Comparison of ENCODE assay signal across 9 mouse cellular contexts in the genomic region with DNA sequence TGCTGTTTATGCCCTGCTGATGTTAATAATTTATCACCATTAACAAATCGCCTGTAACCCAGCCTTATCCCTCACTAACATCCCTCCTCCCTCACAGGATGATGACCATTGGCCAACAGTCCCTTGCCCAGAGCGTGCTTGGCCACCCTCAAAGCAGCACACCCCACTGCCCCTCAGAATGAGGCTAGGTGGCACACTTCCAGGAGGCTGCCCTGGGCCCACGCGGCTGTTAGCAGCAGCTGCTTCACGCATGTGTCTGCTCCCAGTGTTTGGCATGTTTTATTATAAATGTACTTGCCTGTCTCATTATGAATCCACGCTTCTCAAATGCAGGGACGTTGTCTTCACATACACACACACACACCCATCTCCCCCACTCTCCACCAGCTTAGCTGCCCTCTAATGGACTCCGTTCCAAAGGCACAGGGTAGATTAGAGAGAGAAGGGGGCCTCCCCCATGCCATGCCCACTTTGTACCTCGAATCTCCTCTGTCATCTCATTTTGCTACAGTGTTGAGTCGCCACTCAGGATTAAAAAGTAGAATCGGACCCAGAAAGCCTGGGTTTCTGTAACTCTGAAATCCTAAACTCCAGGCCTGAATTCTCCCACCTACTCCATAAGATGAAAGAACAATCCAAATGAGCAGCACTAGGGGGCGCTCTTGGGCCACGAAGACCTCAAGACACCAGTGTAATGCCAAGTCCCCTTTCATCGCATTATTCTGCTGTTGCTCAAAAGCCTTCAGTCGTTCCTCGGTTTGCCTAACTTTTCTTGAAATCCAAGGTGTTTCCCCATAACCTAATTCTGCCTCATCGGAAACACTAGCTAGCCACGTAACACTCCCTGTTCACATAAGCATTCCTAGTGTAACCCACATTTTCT. TPM values are rescaled to one million over a fixed set of nuclear protein-coding genes. Genes with fewer than 3 reads are reported as not detected.
A peak's percentile ranks its signal among the peaks of the same experiment; 100 is the strongest.
DNase-seq lines count a peak whose midpoint lies in the region; ATAC-seq lines count a peak whose summit lies in the region.
"Had no signal": no experiment of that assay in that cellular context is flagged by ENCODE, and none has a peak within 500 bp of the region (broad histone marks: within the 10 kb centered on the region; RNA-seq: fewer than 3 reads in every experiment).

No protein-coding gene starts in this region.

- DNase-seq in A20 (ENCODE audit: low read depth, low spot score) = peak; percentile 81
- peak; percentile 92 for DNase-seq in adrenal gland, postnatal 14 days
- DNase-seq in embryonic facial prominence, embryonic 10.5 days (ENCODE audit: low spot score) = peak; percentile 88
- DNase-seq in gonadal fat pad, adult 2 months (ENCODE audit: low read depth) = peak; percentile 66
- DNase-seq in kidney, adult 11 months = peak; percentile 83
- peak; percentile 91 for DNase-seq in limb, embryonic 10.5 days (ENCODE audit: low spot score)
- DNase-seq in midbrain, embryonic 14.5 days = peak; percentile 95
- peak; percentile 77 to 91 for DNase-seq in spleen, postnatal 4 days (ENCODE audit: low spot score in 2 of 2)

- no peaks in the 10 kb centered on the region for H3K9me3 ChIP-seq in embryonic facial prominence, embryonic 10.5 days
- H3K9me3 ChIP-seq in limb, embryonic 10.5 days (replicated peaks) = no peaks in the 10 kb centered on the region
- no peaks in the 10 kb centered on the region for H3K9me3 ChIP-seq in midbrain, embryonic 14.5 days (ENCODE audit: control insufficient read depth, low read length)

- H3K9ac ChIP-seq in midbrain, embryonic 14.5 days (replicated peaks; ENCODE audit: low read length) = no peak overlapping the region

- WGBS in embryonic facial prominence, embryonic 10.5 days = 34% methylated on average over 18 of the region's 18 CpGs
- WGBS in limb, embryonic 10.5 days = 37% methylated on average over 18 of the region's 18 CpGs
- 33% methylated on average over 18 of the region's 18 CpGs for WGBS in midbrain, embryonic 14.5 days

- H3K27me3 ChIP-seq in embryonic facial prominence, embryonic 10.5 days (replicated peaks; ENCODE audit: low read depth, poor library complexity, severe bottlenecking) = peaks cover 10% of the 10 kb centered on the region
- H3K27me3 ChIP-seq in limb, embryonic 10.5 days (ENCODE audit: low read depth, poor library complexity, severe bottlenecking) = peaks cover 6% of the 10 kb centered on the region; the same call in 1 of the 2 replicates
- no peaks in the 10 kb centered on the region for H3K27me3 ChIP-seq in midbrain, embryonic 14.5 days (ENCODE audit: control insufficient read depth, insufficient read depth, low read length)

- H3K4me2 ChIP-seq in midbrain, embryonic 14.5 days (ENCODE audit: low read length) = 0 out of 2 replicates have a peak overlapping the region, but pooled peaks have one; percentile 13

- peak overlapping the region; percentile 14; the same call in 1 of the 2 replicates for H3K4me3 ChIP-seq in embryonic facial prominence, embryonic 10.5 days
- peak overlapping the region; percentile 20; the same call in 1 of the 2 replicates for H3K4me3 ChIP-seq in limb, embryonic 10.5 days
- no peak overlapping the region for H3K4me3 ChIP-seq in midbrain, embryonic 14.5 days (replicated peaks; ENCODE audit: low read depth, low read length)
- H3K4me3 ChIP-seq: erythroblast, embryonic 14.5 days had no signal

- no peak overlapping the region for H3K27ac ChIP-seq in embryonic facial prominence, embryonic 10.5 days (replicated peaks)
- H3K27ac ChIP-seq in limb, embryonic 10.5 days = peak overlapping the region; percentile 21; the same call in 1 of the 2 replicates
- no peak overlapping the region for H3K27ac ChIP-seq in midbrain, embryonic 14.5 days (replicated peaks; ENCODE audit: low read depth, low read length)

- peaks cover 36% of the 10 kb centered on the region for H3K4me1 ChIP-seq in embryonic facial prominence, embryonic 10.5 days
- H3K4me1 ChIP-seq in limb, embryonic 10.5 days = peaks cover 30% of the 10 kb centered on the region
- peaks cover 13% of the 10 kb centered on the region for H3K4me1 ChIP-seq in midbrain, embryonic 14.5 days (ENCODE audit: control insufficient read depth, insufficient read depth, low read length)

- ATAC-seq in midbrain, embryonic 14.5 days (ENCODE audit: low FRiP score, low TSS enrichment) = no peak

- H3K36me3 ChIP-seq in embryonic facial prominence, embryonic 10.5 days (replicated peaks) = no peaks in the 10 kb centered on the region
- H3K36me3 ChIP-seq in limb, embryonic 10.5 days = no peaks in the 10 kb centered on the region
- no peaks in the 10 kb centered on the region for H3K36me3 ChIP-seq in midbrain, embryonic 14.5 days (ENCODE audit: control insufficient read depth, insufficient read depth, low read length)

RNA-seq across cellular contexts. Expression of gene Mcam, which starts 8.5 kb away (rescaled TPM):
- total RNA-seq in adrenal gland, postnatal 14 days (2021) = 65.3 and 76.6 TPM in 2 replicates
- polyA plus RNA-seq in embryonic facial prominence, embryonic 10.5 days (2016; fragmentation: Nextera tagmentation; extraction: Ambion mirVana) = 11.2 and 12.3 TPM in 2 replicates
- polyA plus RNA-seq in gonadal fat pad, adult 2 months (2012; rRNA removed) = 196 and 288 TPM in 2 replicates
- polyA plus RNA-seq in limb, embryonic 10.5 days (2016; fragmentation: Nextera tagmentation; extraction: Ambion mirVana) = 9.8 and 10.1 TPM in 2 replicates
- polyA plus RNA-seq in midbrain, embryonic 14.5 days (2014; fragmentation: Nextera tagmentation; extraction: Ambion mirVana) = 6.1 and 13.2 TPM in 2 replicates
- polyA plus RNA-seq: erythroblast, embryonic 14.5 days had no signal

RNA-seq across cellular contexts. Expression of gene Rnf26, which starts 12.5 kb away (rescaled TPM):
- 27.5 and 31.8 TPM in 2 replicates for total RNA-seq in adrenal gland, postnatal 14 days (2021)
- polyA plus RNA-seq in embryonic facial prominence, embryonic 10.5 days (2016; fragmentation: Nextera tagmentation; extraction: Ambion mirVana) = 80.1 and 80.9 TPM in 2 replicates
- polyA plus RNA-seq in gonadal fat pad, adult 2 months (2012; rRNA removed) = 23.4 and 25.6 TPM in 2 replicates
- polyA plus RNA-seq in limb, embryonic 10.5 days (2016; fragmentation: Nextera tagmentation; extraction: Ambion mirVana) = 88.1 and 97.0 TPM in 2 replicates
- 25.7 and 29.9 TPM in 2 replicates for polyA plus RNA-seq in midbrain, embryonic 14.5 days (2014; fragmentation: Nextera tagmentation; extraction: Ambion mirVana)

RNA-seq across cellular contexts. Expression of gene Gm49380, which starts 12.5 kb away (rescaled TPM):
- total RNA-seq in adrenal gland, postnatal 14 days (2021) = 0.15 and 0.52 TPM in 2 replicates
- 0.31 and 0.49 TPM in 2 replicates for polyA plus RNA-seq in embryonic facial prominence, embryonic 10.5 days (2016; fragmentation: Nextera tagmentation; extraction: Ambion mirVana)
- polyA plus RNA-seq in gonadal fat pad, adult 2 months (2012; rRNA removed) = 0.04 and 0.10 TPM in 2 replicates
- 0.10 and 0.35 TPM in 2 replicates for polyA plus RNA-seq in limb, embryonic 10.5 days (2016; fragmentation: Nextera tagmentation; extraction: Ambion mirVana)
- polyA plus RNA-seq in midbrain, embryonic 14.5 days (2014; fragmentation: Nextera tagmentation; extraction: Ambion mirVana) = 0.11 and 0.12 TPM in 2 replicates
- polyA plus RNA-seq: erythroblast, embryonic 14.5 days had no signal

RNA-seq across cellular contexts. Expression of gene C1qtnf5, which starts 18.7 kb away (rescaled TPM):
- 11.1 and 14.9 TPM in 2 replicates for total RNA-seq in adrenal gland, postnatal 14 days (2021)
- 0.27 and 0.75 TPM in 2 replicates for polyA plus RNA-seq in embryonic facial prominence, embryonic 10.5 days (2016; fragmentation: Nextera tagmentation; extraction: Ambion mirVana)
- polyA plus RNA-seq in gonadal fat pad, adult 2 months (2012; rRNA removed) = 28.7 and 29.3 TPM in 2 replicates
- polyA plus RNA-seq in limb, embryonic 10.5 days (2016; fragmentation: Nextera tagmentation; extraction: Ambion mirVana) = 0.24 TPM in 1 of 2 replicates, not detected in the other
- polyA plus RNA-seq in midbrain, embryonic 14.5 days (2014; fragmentation: Nextera tagmentation; extraction: Ambion mirVana) = 3.7 and 4.0 TPM in 2 replicates

RNA-seq across cellular contexts. Expression of gene Mfrp, which starts 24.3 kb away (rescaled TPM):
- total RNA-seq in adrenal gland, postnatal 14 days (2021) = not detected in 2 replicates
- 0.09 and 0.12 TPM in 2 replicates for polyA plus RNA-seq in embryonic facial prominence, embryonic 10.5 days (2016; fragmentation: Nextera tagmentation; extraction: Ambion mirVana)
- 72.1 and 84.4 TPM in 2 replicates for polyA plus RNA-seq in gonadal fat pad, adult 2 months (2012; rRNA removed)
- 0.13 and 0.14 TPM in 2 replicates for polyA plus RNA-seq in limb, embryonic 10.5 days (2016; fragmentation: Nextera tagmentation; extraction: Ambion mirVana)
- polyA plus RNA-seq in midbrain, embryonic 14.5 days (2014; fragmentation: Nextera tagmentation; extraction: Ambion mirVana) = 0.09 and 0.11 TPM in 2 replicates
- polyA plus RNA-seq: erythroblast, embryonic 14.5 days had no signal

Comparison
In these comparisons a context has a peak if more than half of its experiments do, and no peak if none do; other contexts are left out.
1. RNA of gene Mcam, which starts 8.5 kb away (polyA plus RNA-seq): 196 to 288 TPM in gonadal fat pad, adult 2 months; 6.1 to 13.2 TPM in midbrain, embryonic 14.5 days, 11.2 to 12.3 TPM in embryonic facial prominence, embryonic 10.5 days and 9.8 to 10.1 TPM in limb, embryonic 10.5 days; every median in the first group is over 10 times any median in the second.
2. Peak in every context shown above with its lines, with median percentiles within 50 percentile points of each other: DNase-seq.